Mouse (Mus musculus) right cerebral cortex, adult 2 months (tissue): ENCODE results near the gene Coro2a.

ENCODE experiments used
- DNase-seq, 2 experiments: peaks; one replicate each; pipeline ENCODE4 v3.0.0; 2021 to 2022; ENCODE audit warnings: low spot score in 2 of 2

Coro2a gene

DNA sequence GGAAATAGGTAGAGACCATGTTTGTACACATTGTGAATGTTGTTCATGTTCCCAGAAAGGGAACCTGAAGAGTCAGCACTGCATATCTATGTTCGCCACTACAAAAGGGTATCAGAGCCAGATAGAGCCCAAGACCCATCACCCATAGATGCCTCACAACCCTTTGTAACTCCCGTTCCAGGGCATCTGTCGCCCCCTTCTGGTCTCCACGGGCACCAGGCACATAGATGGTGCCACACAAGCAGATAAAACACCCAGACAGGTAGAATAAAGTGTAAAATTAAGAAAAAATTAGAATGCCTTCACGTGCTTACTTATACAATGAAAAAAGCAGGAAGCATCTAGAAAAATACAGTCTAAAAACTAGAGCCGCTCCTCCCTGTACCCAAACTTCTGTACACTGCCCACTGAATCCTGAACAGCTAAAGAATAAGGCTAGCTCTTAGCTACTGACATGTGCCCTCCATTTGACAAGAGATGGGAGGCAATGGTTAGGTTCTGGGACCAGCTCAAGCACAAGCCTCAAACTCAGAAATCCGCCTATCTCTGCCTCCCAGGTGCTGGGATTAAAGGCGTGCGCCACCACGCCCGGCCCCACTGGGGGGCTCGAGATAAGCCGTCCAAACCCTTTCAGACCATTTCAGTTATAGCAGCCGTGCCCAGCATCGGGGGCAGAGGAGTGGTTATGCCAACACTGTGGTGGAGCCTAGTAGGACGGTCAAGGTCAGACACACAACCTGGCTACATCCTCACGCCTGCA lies 75.0 kb downstream of the Coro2a start:
- no peak for DNase-seq

DNA sequence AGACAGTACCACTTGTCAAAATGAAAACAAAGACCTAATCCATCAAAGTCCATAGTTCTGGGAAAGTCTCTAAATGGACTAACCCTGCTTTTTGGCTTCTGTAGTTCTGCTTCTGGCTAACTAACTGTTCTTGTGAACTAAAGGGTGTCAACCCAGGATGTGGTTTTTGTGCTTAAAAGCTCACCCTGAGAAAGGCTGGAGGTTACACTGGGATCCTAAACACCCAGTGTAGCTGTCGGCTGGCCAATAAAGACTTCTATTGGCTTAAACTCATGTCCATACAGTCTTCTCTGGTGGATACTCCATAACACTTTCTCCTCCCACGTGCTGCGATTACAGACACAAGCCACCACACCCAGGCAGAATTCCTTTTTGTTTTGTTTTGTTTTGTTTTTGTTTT lies 75.8 kb downstream of the Coro2a start:
- DNase-seq: no peak

DNA sequence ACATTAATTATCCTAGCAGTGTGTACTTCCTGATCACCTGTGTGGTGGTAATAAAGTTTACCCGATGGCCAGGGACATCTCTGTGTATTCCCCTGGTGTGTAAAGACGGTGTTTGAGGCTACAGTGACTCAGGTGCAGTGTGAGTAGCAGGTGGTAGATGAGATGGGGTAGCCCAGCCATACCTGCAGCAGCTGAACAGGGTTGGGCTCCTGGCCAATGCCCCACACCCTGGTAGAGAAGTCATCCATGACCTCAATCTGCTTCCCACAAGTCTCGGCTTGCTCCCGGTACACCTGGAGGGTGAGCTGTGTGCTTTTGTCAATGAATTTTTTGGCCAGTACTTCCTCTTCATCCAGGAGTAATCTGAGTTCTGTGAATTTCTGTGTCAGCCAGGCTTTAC lies 78.7 kb downstream of the Coro2a start:
- no peak for DNase-seq

DNA sequence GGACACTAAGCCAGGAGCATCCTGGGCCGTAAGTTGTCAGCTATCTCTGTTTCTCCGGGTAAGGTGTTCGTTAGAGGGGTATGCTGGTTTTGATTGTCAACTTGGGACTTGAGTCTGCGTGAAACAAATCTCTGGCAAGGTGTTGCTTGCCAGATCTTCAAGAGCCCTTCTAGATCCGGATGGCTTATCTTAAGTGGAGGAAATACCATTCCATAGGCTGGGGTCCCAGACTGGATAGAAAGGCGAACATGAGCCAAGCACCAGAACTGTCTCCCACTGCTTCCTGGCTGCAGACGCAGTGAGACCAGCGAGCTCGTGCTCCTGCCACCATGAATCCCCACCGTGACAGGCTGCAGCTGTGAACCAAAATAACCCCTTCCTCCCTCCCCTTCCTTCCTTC lies 80.5 kb downstream of the Coro2a start:
- no peak for DNase-seq

DNA sequence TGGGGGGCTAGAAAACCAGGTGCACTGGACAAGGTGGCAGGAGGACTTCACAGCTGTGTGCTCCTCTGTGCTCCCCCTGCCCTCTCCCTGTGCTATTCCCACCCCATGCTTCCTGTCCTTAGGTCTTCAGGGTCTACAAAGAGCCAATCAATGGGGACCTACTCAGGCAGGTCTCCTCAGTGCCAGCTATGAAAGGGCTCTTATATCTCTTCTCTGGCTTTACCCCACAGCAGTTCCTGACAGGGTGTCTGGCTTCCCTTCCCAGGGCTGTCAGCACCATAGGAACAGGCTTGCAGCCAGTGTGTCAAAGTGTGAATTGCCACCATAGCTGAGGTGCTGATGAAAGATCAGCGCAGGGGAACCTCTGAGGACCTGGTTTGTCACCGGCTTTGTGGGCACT lies 81.5 kb downstream of the Coro2a start:
- DNase-seq: no peak

DNA sequence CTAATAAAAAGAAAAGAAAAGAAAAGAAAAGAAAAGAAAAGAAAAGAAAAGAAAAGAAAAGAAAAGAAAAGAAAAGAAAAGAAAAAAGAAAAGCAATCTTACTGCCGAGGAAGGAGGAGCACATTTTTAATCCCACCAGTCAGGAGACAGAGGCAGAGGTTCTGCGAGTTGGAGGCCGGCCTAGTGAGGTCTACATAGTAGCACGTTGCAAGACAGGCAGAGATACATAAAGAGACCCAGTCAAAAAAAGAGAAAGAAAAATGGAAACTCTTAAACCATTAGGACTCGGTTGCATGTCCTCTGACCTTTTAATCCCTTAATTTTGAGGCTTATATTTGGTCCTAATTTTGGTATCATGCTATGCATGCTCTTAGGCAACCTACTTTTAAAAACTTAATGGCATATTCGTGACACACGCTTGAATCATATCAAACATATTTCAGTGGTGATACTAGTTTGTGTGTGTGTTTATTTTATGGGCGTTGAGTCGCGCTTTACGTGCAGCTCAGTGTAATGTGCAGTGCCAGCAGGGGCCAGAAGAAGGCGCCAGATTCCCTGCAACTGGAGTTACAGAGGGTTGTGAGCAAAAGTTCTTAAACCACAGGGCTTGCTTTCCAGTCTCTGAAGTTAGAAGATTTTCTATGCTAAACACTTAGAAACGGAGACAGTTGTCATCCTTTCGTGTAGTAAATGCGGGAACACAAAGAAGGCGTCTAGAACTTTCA lies 94.1 kb downstream of the Coro2a start:
- peak; percentile 75 to 78 for DNase-seq

DNA sequence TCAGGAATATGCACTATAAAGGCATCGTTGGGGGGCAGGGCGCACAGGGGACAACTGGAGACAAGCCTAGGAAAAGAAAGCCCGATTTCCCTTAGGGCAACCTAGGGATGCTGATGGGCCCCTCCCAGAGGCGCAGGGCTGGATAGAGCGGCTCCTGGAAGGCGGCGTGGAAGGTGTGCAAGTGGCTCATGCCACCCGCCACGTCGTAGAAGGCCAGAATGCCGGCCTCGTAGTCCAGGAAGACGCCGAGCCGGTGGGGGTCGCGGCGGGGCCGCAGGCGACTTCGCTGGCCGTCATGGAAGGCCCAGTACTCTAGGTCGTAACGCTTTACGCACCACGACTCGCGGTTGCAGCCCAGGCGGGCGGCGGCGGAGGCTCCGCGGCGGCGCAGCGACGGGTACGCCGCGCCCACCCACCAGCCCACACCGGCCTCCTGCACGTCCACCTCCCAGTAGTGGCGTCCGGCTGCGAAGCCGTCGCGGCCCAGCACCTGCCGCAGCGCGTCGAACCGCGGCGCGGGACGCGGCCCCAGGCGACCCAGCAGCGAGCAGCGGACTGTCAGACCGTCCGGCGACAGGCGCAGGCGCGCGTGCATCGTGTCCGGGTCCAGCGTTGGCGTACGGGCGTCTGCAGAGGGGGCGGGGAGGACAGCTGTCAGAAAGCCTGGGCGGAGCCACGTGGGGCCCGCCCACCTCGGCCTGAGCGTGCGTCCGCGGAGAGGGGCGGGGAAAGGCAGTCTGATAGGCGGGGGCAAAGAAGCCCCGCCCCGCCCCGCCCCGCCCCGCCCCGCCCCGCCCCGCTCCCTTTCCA lies 95.0 kb downstream of the Coro2a start:
- DNase-seq: peak; percentile 93

DNA sequence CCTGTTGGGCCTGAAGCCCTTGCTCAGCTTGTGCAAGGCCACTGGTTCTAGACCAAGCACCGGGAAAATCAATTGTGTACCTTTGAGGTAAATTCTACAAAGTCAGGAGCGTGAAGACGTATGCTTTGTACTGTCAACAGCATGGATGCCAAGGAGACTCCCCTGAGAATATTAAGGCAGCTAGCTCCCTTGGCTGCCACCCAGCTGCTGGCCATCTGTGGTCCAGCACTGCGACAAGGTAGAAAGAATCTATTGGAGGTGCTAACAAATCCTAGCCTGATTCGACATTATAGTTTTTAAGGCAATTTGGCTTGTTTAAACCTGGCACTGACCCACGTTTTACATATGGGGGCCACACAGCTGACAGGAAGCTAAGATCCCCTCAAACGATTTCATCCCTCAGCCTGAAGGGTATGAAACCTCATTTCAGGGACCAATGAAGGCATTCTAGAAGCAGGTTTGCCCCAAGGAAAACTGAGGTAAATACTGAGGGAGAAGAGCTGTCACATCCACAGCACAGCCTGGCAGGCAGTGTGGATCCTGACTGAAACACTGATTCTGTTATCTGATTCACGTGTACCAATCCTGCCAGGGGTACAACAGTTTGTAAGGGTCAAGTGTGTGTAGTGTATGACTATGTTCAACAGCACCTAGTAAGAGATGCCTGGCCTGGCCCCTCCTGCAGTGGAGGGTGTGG lies 96.5 kb downstream of the Coro2a start:
- DNase-seq: no peak

DNA sequence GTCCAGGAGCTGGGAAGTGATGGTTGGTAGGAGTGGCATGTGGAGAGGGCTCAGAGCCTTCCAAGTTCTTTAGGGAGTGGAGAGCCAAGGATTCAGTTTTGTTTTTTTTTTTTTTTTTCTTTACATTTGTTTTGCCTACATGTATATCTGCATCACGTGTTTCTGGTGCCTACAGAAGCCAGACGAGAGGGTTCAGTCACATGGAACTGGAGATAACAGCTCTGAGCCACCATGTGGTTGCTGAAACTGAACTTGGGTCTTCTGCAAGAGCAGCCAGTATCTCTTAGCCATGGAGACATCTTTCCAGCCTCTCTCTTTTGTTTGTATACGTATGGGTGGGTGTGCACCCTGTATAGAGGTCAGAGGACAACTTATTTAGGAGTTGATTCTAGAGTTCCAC lies 98.1 kb downstream of the Coro2a start:
- no peak for DNase-seq

DNA sequence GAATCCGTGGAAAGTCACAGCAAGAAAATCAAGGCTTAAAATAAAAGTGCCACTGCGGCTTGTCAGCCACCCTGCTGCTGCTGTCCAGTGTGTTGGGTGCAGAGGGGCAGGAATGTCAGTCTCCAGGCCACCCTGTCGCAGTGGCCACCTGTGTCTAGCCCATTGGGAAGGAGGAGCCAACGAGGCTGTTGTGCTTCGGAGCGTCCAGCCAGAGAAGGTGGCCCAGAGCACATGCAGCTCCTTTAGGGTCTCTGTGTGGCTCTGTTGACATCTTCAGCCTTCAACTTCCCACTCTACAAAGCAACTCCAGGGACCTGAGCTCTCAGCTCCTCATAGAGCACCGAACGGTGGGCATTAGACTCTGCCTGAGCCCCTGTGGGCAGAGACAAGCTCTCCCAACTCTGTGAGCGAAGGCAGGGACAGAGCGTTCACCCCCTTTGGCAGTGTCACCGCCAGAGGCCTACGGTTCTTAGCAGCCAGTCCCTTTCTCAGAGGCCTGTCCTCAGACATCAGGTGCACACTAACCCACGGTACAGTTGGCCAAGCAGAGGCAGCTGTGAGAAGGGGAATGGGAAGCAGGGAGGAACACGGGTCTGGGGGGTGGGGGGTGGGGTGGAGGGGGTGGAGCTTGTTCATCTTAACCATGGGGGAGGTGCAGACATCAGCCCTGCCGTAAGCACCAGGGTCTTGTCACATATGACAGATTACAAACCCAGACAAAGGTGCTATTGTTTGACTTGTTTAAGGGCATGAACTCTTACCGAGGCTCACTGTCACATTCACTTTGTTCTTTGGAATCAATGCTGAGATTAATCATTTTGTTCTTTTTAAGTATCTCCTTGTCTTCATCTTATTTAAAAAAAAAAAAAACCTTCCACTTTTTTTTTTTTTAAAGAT lies 99.1 kb downstream of the Coro2a start:
- no peak for DNase-seq

DNA sequence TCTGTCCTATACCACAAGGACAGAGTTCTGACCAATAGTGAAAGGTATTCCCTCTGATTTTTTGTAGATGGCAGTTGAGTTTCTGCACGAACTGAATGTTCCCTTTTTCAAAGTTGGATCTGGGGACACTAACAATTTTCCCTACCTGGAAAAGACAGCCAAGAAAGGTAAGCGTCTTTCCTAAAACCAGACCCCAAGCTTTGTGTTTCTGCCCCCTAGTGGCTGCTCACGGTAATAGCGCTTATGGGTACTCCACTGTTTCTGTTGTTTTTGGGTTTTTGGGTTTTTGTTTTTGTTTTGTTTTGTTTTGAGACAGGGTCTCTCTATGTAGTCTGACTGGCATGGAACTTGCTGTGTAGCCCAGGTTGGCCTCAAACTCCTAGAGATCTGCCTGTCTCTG lies 103.0 kb downstream of the Coro2a start:
- peak; percentile 33 to 43 for DNase-seq

DNA sequence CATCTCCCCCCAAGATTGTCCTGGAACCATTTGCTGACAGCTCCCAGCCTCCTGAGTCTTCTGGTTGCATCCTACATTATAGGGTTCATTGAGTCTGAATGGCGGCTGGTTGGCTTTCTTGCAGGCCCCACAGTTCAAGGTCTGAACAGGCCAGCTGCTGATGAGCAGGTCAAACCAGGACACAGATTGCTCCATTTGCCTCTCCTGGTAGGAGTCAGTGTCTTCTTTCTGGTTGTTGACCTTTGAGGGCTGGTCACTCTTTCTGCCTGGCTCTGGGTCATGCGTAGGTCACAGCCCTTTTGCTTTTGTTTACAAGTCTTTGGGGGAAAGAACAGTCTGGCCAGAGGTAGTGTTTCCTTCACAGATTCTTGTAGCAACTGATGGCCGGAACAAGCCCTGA lies 103.5 kb downstream of the Coro2a start:
- DNase-seq: no peak

DNA sequence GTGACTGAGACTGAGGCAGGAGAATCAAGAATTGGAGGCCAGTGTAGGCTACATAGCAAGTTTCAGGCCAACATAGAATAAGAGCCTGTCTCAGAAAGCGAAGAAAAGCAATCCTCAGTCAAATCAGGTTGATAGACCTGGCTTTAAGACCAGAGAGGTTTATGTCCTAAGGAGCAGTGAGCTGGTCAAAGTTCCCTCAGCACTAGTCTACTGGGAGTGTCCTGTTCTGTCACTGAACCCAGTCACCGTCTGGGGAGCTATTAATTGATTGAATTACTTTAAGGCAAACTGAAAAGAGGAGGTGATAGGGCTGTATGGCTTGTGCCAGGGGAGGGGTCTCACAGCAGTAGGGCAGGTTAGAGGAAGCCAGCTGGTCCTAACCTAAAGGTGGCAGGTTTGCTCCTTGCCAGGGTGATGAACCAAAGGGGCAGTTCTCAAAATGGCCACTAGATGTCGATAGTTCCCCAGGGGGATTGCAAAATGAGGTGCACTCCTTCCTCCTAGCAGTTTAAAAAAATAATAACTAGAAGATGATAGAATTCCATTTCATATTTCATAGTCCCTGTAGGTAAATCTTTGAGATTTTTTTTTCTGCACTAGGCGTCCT lies 104.6 kb downstream of the Coro2a start:
- DNase-seq: peak; percentile 73 to 84

DNA sequence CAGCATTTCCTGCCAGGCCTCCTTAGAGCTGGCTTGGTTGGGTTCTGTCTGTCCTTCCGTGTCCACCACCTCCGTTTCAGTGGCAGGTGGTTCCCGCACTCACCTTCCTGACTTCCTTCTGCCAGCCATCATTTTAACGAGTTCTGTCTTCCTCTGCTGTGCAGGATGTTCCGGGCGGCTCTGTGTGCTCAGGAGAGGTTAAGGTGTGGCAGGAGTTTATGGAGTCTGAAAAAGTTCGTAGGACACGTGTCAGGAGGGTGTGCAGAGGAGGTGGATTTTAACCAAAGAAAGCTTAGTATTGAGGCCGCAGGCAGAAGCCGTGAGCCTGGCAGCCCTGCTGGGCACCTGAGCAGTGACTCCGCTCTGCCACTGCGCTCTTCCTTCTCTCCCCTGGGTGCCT lies 106.5 kb downstream of the Coro2a start:
- no peak for DNase-seq

DNA sequence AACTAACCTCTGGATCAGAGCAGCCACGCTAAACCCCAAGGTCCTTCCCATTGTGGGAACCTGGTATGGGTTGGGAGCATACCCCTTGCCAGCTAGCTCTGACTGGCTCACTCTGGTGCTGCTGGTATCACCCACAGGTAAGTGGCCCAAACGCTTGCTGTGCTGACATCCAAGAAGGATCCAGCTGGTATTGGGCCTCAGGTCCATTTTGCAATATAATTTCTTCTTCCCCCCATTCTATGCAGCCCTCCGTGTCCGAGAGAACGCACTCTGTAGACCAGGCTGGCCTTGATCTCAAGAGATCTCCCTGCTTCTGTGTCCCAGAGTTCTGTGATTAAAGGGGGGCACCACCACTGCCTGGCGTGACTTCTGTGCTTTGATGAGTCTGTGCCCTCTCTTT lies 108.9 kb downstream of the Coro2a start:
- DNase-seq: no peak

DNA sequence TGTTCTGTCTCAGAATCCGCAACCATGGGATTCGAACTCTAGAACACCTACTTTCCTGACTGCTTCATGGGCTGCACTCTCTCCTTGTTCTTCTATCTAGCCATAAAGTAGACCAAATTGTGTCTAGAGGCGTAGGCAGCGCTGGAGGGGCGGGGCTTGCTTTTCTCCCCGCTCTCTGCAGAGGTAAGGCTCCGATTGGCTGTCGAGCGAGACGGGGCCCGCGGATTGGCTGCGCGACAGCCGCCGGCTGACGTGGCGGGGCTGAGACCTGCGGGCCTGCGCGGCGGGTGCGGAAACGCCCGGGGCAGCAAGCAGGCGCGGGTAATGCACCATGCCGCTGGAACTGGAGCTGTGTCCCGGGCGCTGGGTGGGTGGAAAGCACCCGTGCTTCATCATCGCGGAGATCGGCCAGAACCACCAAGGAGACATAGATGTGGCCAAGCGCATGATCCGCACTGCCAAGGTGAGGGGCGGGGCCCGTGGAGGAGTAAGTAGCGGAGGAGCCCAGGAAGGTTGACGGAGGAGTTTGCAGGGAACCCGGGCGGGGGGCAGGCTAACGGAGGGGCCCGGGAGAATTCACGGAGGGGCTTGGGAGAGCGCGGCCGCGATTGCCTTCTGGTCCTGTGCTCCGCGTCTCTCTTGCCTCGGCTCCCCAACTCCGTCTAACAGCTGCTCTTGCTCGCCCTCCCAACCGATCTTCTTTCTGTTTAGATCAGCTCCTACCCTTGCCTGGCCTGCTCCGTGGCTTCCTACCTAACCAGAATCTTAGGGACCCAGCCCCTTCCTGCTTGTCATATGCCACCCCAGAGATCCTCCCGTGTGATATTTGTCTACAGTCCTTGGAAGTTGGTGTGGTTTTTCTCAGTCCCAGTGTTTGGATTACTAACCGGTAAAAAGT lies 112.7 kb downstream of the Coro2a start, which contains the start of gene Nans:
Gene Nans, plus strand, starts transcription at position 221 of the 898 bp plus-strand sequence.
- DNase-seq: peak; percentile 92 to 94

DNA sequence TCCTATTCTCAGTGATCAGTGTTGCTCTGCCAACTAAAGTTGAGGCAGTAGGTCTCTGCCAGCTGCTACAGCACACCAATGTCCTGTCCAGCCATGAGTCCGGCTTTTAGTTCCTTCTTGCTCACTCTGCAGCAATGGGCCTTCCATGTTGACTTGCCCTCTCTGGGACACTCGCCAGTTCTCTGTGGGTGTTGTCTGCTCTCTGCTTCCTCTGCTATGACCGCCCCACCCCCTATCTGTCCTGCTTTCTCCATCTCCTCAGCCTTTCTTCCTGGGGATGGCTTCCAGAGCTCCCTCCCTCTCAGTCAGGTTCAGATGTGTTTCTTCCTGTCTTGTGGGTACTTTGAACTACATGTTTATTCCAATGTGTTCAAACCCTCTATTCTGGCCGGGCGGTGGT lies 114.7 kb downstream of the Coro2a start:
- DNase-seq: peak; percentile 35 to 39
